Mouse (Mus musculus): ENCODE measurements around the gene Folr2. TPM values are rescaled to one million over a fixed set of nuclear protein-coding genes. Genes with fewer than 3 reads are reported as not detected.

Gene Folr2
- polyA plus RNA-seq, 1 experiment from 2014 or later: 1.9 TPM

Small RNA genes within 50 kb of the gene (microRNA-seq; reads per million reads assigned to microRNA genes)
- not detected for gene Gm22655

Other genes starting within 250 kb of the Folr2 start
- gene Clpb, start 193.6 kb downstream of the Folr2 start, polyA plus RNA-seq (2016; fragmentation: Nextera tagmentation; extraction: Ambion mirVana): 37.8 and 38.4 TPM in 2 replicates
- gene Phox2a, start 38.9 kb downstream of the Folr2 start, polyA plus RNA-seq (2016; fragmentation: Nextera tagmentation; extraction: Ambion mirVana): 3.8 and 4.4 TPM in 2 replicates
- gene Inppl1, start 19.0 kb downstream of the Folr2 start, polyA plus RNA-seq (2016; fragmentation: Nextera tagmentation; extraction: Ambion mirVana): 38.6 and 41.9 TPM in 2 replicates
- gene Anapc15, start 6.5 kb upstream of the Folr2 start, polyA plus RNA-seq (2016; fragmentation: Nextera tagmentation; extraction: Ambion mirVana): 74.9 and 86.7 TPM in 2 replicates
- gene Folr1, start 13.6 kb upstream of the Folr2 start, polyA plus RNA-seq (2016; fragmentation: Nextera tagmentation; extraction: Ambion mirVana): 11.5 and 12.7 TPM in 2 replicates
- 129 and 130 TPM in 2 replicates for gene Lamtor1, start 48.7 kb upstream of the Folr2 start, polyA plus RNA-seq (2016; fragmentation: Nextera tagmentation; extraction: Ambion mirVana)
- gene Tomt, start 49.2 kb upstream of the Folr2 start, polyA plus RNA-seq (2016; fragmentation: Nextera tagmentation; extraction: Ambion mirVana): 0.48 and 0.81 TPM in 2 replicates
- gene Lrrc51, start 76.7 kb upstream of the Folr2 start, polyA plus RNA-seq (2016; fragmentation: Nextera tagmentation; extraction: Ambion mirVana): 9.4 and 10.1 TPM in 2 replicates
- 99.2 and 100 TPM in 2 replicates for gene Numa1, start 76.9 kb upstream of the Folr2 start, polyA plus RNA-seq (2016; fragmentation: Nextera tagmentation; extraction: Ambion mirVana)
- 3.9 and 5.4 TPM in 2 replicates for gene Il18bp, start 161.5 kb upstream of the Folr2 start, polyA plus RNA-seq (2016; fragmentation: Nextera tagmentation; extraction: Ambion mirVana)
- gene Rnf121, start 208.3 kb upstream of the Folr2 start, polyA plus RNA-seq (2016; fragmentation: Nextera tagmentation; extraction: Ambion mirVana): 29.2 and 31.6 TPM in 2 replicates
- 34.6 and 37.3 TPM in 2 replicates for gene Xndc1, start 208.3 kb upstream of the Folr2 start, polyA plus RNA-seq (2016; fragmentation: Nextera tagmentation; extraction: Ambion mirVana)
- gene Xntrpc, start 208.5 kb upstream of the Folr2 start, polyA plus RNA-seq (2016; fragmentation: Nextera tagmentation; extraction: Ambion mirVana): 2.5 and 3.0 TPM in 2 replicates
- gene Trpc2, start 225.9 kb upstream of the Folr2 start, polyA plus RNA-seq (2016; fragmentation: Nextera tagmentation; extraction: Ambion mirVana): 0.21 TPM in 1 of 2 replicates, not detected in the other
- 1.2 and 2.4 TPM in 2 replicates for gene Art1, start 244.5 kb upstream of the Folr2 start, polyA plus RNA-seq (2016; fragmentation: Nextera tagmentation; extraction: Ambion mirVana)

All from hindbrain, embryonic 12.5 days (tissue).